Mouse (Mus musculus) liver, embryonic 14.5 days (tissue): ENCODE results near the gene C2cd3. TPM values are rescaled to one million over a fixed set of nuclear protein-coding genes. Genes with fewer than 3 reads are reported as not detected.

Experiments used
- ATAC-seq: fragments of 200-750 bp; cut with Nextera tagmentation; 2 replicates; pipeline ENCODE4 v1.8.0; 2017; ENCODE audit warnings: moderate number of reproducible peaks, mild to moderate bottlenecking, moderate library complexity; ENCODE audit not compliant: insufficient read depth
- DNase-seq, 3 experiments: peaks; one replicate each; pipeline ENCODE4 v3.0.0-alpha.2; 2012 to 2013; ENCODE audit warnings: low read depth in 3 of 3, low spot score in 3 of 3
- H3K27ac ChIP-seq: fragments of 300-500 bp; sonication (generic); 2 replicates; pipeline ENCODE4 v1.5.1; 2014; ENCODE audit warnings: moderate library complexity, mild to moderate bottlenecking, control low read depth, inconsistent platforms
- H3K27me3 ChIP-seq: fragments of 300-500 bp; sonication (generic); 2 replicates; pipeline ENCODE4 v1.6.1; 2014; ENCODE audit warnings: mild to moderate bottlenecking, low read length, moderate library complexity; ENCODE audit not compliant: control insufficient read depth, insufficient read depth
- H3K36me3 ChIP-seq: fragments of 300-500 bp; sonication (generic); replicated peaks from 2 replicates; pipeline ENCODE4 v1.6.1; 2014; ENCODE audit warnings: low read depth; ENCODE audit not compliant: control insufficient read depth, insufficient read depth
- H3K4me1 ChIP-seq, 2 experiments: fragments of 200-500 bp in 1 of 2; fragments of 300-500 bp in 1 of 2; sonication (generic) in 1 of 2; replicated peaks; 2 replicates each; pipeline ENCODE4 v1.6.1; 2012 to 2014; ENCODE audit warnings: antibody characterized with exemption in 1 of 2, inconsistent platforms in 1 of 2, low read length in 1 of 2; ENCODE audit not compliant: control insufficient read depth in 2 of 2, insufficient read depth in 2 of 2
- H3K4me2 ChIP-seq: fragments of 300-500 bp; sonication (generic); 2 replicates; pipeline ENCODE4 v1.6.1; 2014; ENCODE audit warnings: low read depth, mild to moderate bottlenecking, control low read depth, moderate library complexity
- H3K4me3 ChIP-seq, 2 experiments: fragments of 200-500 bp in 1 of 2; fragments of 300-500 bp in 1 of 2; sonication (generic) in 1 of 2; 2 replicates each; pipeline ENCODE4 v1.5.1; 2012 to 2014; ENCODE audit warnings: low read depth in 2 of 2, low read length in 2 of 2, mild to moderate bottlenecking in 2 of 2, control low read depth in 1 of 2, inconsistent platforms in 1 of 2, moderate library complexity in 1 of 2; ENCODE audit not compliant: insufficient read depth in 1 of 2
- H3K9ac ChIP-seq: fragments of 300-500 bp; sonication (generic); replicated peaks from 2 replicates; pipeline ENCODE4 v1.6.1; 2014; ENCODE audit warnings: mild to moderate bottlenecking, control low read depth, moderate library complexity
- H3K9me3 ChIP-seq: fragments of 300-500 bp; sonication (generic); 2 replicates; pipeline ENCODE4 v1.6.1; 2016; ENCODE audit warnings: low read length, mixed read lengths; ENCODE audit not compliant: control insufficient read depth
- CTCF ChIP-seq: IDR thresholded peaks from 2 replicates; pipeline ENCODE4 v1.5.1; 2016; ENCODE audit warnings: antibody characterized with exemption, low read depth, control low read depth
- EP300 ChIP-seq: IDR thresholded peaks from 2 replicates; pipeline ENCODE4 v1.6.1; 2016; ENCODE audit warnings: antibody characterized with exemption, low read depth
- WGBS: fragments of 180-500 bp; shearing (Covaris S2); extraction: QIAGEN DNeasy Blood & Tissue Kit; methylation state at CpG from one replicate; pipeline ENCODE4 v1.1.7; 2014; ENCODE audit not compliant: insufficient replicate concordance; 5-methylcytosine and 5-hydroxymethylcytosine counted together
- polyA plus RNA-seq, 2 experiments: library from polyadenylated mRNA; depleted of rRNA in 1 of 2; stranded (reverse) in 1 of 2; unstranded in 1 of 2; fragments of >200 nt; fragmentation: Nextera tagmentation in 1 of 2; extraction: Ambion mirVana in 1 of 2; gene quantifications; 2 replicates each; pipeline versions ENCODE4 v1.2.1 to v1.2.3; 2012 to 2014

C2cd3 gene
- polyA plus RNA-seq, 2 experiments = 9.1 to 10.2 TPM

DNA sequence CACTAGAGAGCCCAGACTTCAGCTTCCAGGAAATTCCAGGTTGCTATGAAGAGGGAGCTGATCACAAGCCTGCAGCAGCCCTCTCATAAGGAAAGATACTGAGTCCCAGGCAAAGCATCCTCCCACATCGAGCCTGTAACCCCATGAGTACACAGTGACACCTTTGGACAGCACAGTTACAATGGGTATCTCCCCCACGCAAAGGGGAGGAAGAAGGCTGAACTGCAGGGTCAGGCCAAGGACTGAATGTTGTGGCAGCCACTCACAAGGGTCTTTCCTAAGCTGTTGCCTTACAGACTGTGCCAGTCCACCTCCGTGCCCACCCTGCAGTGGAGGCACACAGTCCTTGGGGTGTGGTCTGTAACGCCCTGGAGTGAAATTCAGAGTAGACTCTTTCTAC, 134.5 kb downstream of the C2cd3 start:
- Histone ChIP-seq H3K9ac (no peak overlapping the region), H3K36me3 (no peaks in the 10 kb centered on the region), H3K4me3 (no peak overlapping the region), H3K4me2 (no peak overlapping the region), H3K4me1 (peaks cover 15 to 21% of the 10 kb centered on the region in 2 experiments), H3K9me3 (no peaks in the 10 kb centered on the region), H3K27me3 (no peaks in the 10 kb centered on the region; the same call in 1 of the 2 replicates), H3K27ac (no peak overlapping the region)
- ATAC-seq (no peak), DNase-seq (no peak)
- WGBS = 62% methylated on average over 4 of the region's 4 CpGs
- TF ChIP-seq CTCF (0 out of 2 replicates have a peak, but pooled peaks have one; percentile 14), EP300 (no peak)

DNA sequence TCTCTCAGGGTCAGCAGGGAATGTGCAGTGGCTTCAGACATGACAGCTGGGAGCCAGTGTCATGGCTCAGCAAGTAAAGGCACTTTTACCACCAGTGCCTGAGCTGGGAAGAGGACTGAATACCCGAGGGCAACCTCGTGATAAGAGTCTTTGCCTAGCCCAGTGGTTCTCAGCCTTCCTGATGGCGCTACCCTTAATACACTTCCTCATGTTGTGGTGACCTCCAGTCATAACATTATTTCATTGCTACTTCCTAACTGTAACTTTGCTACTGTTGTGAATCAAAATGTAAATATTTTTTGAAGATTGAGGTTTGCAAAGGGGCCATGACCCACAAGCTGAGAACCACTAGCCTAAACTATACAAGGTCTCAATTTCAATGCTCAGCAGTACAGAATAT, 136.6 kb downstream of the C2cd3 start:
- 17% methylated on average over 3 of the region's 3 CpGs for WGBS
- no peak for TF ChIP-seq CTCF
- TF ChIP-seq EP300 = no peak
- no peaks in the 10 kb centered on the region; the same call in 1 of the 2 replicates for H3K27me3 ChIP-seq
- DNase-seq = no peak
- no peak overlapping the region for H3K9ac ChIP-seq
- H3K36me3 ChIP-seq = no peaks in the 10 kb centered on the region
- H3K27ac ChIP-seq = no peak overlapping the region
- peaks cover 0 to 2% of the 10 kb centered on the region in 2 experiments; a peak in 1 of 4 replicates for H3K4me1 ChIP-seq
- H3K9me3 ChIP-seq = no peaks in the 10 kb centered on the region
- ATAC-seq = no peak
- no peak overlapping the region for H3K4me2 ChIP-seq
- H3K4me3 ChIP-seq = no peak overlapping the region

DNA sequence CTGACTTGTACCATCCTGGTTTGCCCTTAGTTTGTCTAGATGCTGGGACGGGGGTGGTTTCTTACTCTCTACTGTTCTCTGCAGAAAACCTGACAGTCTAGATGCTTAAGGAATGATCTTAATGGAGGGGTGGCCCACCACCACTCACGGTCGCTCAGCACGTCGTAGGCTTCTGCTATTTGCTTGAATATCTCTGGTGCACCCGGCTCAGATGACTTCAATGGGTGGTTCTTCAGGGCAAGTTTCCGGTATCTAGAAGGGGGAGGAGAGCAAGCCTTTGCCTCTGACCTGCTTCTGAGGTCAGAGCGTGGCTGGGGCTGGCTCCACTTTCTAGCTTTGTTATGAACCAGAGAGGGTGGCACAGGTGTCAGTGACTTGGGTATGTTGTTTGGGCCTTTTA, 139.6 kb downstream of the C2cd3 start:
- no peaks in the 10 kb centered on the region for H3K9me3 ChIP-seq
- no peak overlapping the region for H3K4me3 ChIP-seq
- H3K4me2 ChIP-seq = no peak overlapping the region
- H3K36me3 ChIP-seq = no peaks in the 10 kb centered on the region
- WGBS = 48% methylated on average over 8 of the region's 8 CpGs
- no peak for DNase-seq
- H3K4me1 ChIP-seq = no peaks in the 10 kb centered on the region; a peak in 1 of 4 replicates
- H3K9ac ChIP-seq = no peak overlapping the region
- no peak for ATAC-seq
- no peak overlapping the region for H3K27ac ChIP-seq
- no peak for TF ChIP-seq EP300
- H3K27me3 ChIP-seq = no peaks in the 10 kb centered on the region; the same call in 1 of the 2 replicates

DNA sequence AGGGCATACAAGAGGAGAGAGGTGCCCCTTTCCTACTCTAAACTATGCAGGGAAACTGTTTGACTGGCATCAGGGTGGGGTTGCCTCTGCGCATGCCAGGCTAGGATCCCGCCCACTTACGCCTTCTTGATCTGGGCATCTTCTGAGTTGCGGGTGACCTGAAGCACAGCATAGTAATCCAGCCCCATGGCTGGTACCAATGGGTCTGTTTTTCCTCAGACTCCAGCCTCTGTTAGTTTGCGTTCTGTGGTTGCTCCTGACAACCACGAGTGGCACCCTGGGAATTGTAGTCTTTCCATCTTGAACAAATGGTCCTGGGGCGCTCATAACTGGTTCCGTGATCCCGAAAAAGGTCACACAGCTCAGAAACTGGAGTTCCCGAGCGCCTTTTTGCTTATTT, 142.5 kb downstream of the C2cd3 start, which contains the start of gene Dnajb13:
Dnajb13 (minus strand) TSS at position 388 of the 400 bp plus-strand sequence.
- TF ChIP-seq EP300 = no peak
- no peak for TF ChIP-seq CTCF
- no peak; the same call in 1 of the 2 replicates for ATAC-seq
- H3K4me1 ChIP-seq = no peaks in the 10 kb centered on the region
- H3K36me3 ChIP-seq = no peaks in the 10 kb centered on the region
- H3K4me3 ChIP-seq = no peak within 1 kb of the TSS
- no peaks in the 10 kb centered on the region for H3K9me3 ChIP-seq
- 50% methylated on average over 11 of the region's 11 CpGs for WGBS
- H3K4me2 ChIP-seq = no peak within 1 kb of the TSS
- H3K27me3 ChIP-seq = no peaks in the 10 kb centered on the region; the same call in 1 of the 2 replicates
- DNase-seq = no peak
- H3K9ac ChIP-seq = no peak within 1 kb of the TSS
- no peak within 1 kb of the TSS for H3K27ac ChIP-seq

Other genes with a start within 250 kb of the C2cd3 start
- 2.8 and 3.8 TPM in 2 replicates for gene Lipt2, start 213.0 kb upstream of the C2cd3 start, polyA plus RNA-seq (2012; rRNA removed)
- gene Lipt2, start 213.0 kb upstream of the C2cd3 start, polyA plus RNA-seq (2014; fragmentation: Nextera tagmentation; extraction: Ambion mirVana) = 5.3 and 5.6 TPM in 2 replicates
- 1.4 TPM in 2 replicates for gene Kcne3, start 195.7 kb upstream of the C2cd3 start, polyA plus RNA-seq (2012; rRNA removed)
- 0.88 and 1.2 TPM in 2 replicates for gene Kcne3, start 195.7 kb upstream of the C2cd3 start, polyA plus RNA-seq (2014; fragmentation: Nextera tagmentation; extraction: Ambion mirVana)
- gene Pgm2l1, start 144.8 kb upstream of the C2cd3 start, polyA plus RNA-seq (2012; rRNA removed) = 1.6 and 2.4 TPM in 2 replicates
- 1.3 TPM in 2 replicates for gene Pgm2l1, start 144.8 kb upstream of the C2cd3 start, polyA plus RNA-seq (2014; fragmentation: Nextera tagmentation; extraction: Ambion mirVana)
- 1.5 and 1.9 TPM in 2 replicates for gene P4ha3, start 86.7 kb upstream of the C2cd3 start, polyA plus RNA-seq (2012; rRNA removed)
- 0.83 and 0.99 TPM in 2 replicates for gene P4ha3, start 86.7 kb upstream of the C2cd3 start, polyA plus RNA-seq (2014; fragmentation: Nextera tagmentation; extraction: Ambion mirVana)
- gene Ppme1, start 74 bp downstream of the C2cd3 start, polyA plus RNA-seq (2012; rRNA removed) = 20.4 and 26.9 TPM in 2 replicates
- gene Ppme1, start 74 bp downstream of the C2cd3 start, polyA plus RNA-seq (2014; fragmentation: Nextera tagmentation; extraction: Ambion mirVana) = 18.9 and 21.4 TPM in 2 replicates
- gene Ucp3, start 100.8 kb downstream of the C2cd3 start, polyA plus RNA-seq (2012; rRNA removed) = 0.02 TPM in 1 of 2 replicates, not detected in the other
- gene Ucp3, start 100.8 kb downstream of the C2cd3 start, polyA plus RNA-seq (2014; fragmentation: Nextera tagmentation; extraction: Ambion mirVana) = not detected in 2 replicates
- 329 and 337 TPM in 2 replicates for gene Ucp2, start 121.1 kb downstream of the C2cd3 start, polyA plus RNA-seq (2012; rRNA removed)
- gene Ucp2, start 121.1 kb downstream of the C2cd3 start, polyA plus RNA-seq (2014; fragmentation: Nextera tagmentation; extraction: Ambion mirVana) = 556 and 628 TPM in 2 replicates
- gene Dnajb13, start 142.7 kb downstream of the C2cd3 start, polyA plus RNA-seq (2012; rRNA removed) = 0.58 and 0.64 TPM in 2 replicates
- 2.0 and 2.3 TPM in 2 replicates for gene Dnajb13, start 142.7 kb downstream of the C2cd3 start, polyA plus RNA-seq (2014; fragmentation: Nextera tagmentation; extraction: Ambion mirVana)
- gene Coa4, start 164.8 kb downstream of the C2cd3 start, polyA plus RNA-seq (2012; rRNA removed) = 6.0 and 9.4 TPM in 2 replicates
- 13.9 and 14.7 TPM in 2 replicates for gene Coa4, start 164.8 kb downstream of the C2cd3 start, polyA plus RNA-seq (2014; fragmentation: Nextera tagmentation; extraction: Ambion mirVana)
- 17.0 and 24.3 TPM in 2 replicates for gene Rab6a, start 235.2 kb downstream of the C2cd3 start, polyA plus RNA-seq (2012; rRNA removed)
- 39.8 and 43.9 TPM in 2 replicates for gene Rab6a, start 235.2 kb downstream of the C2cd3 start, polyA plus RNA-seq (2014; fragmentation: Nextera tagmentation; extraction: Ambion mirVana)
- gene Mrpl48, start 236.1 kb downstream of the C2cd3 start, polyA plus RNA-seq (2012; rRNA removed) = 15.1 and 21.5 TPM in 2 replicates
- 47.2 and 50.8 TPM in 2 replicates for gene Mrpl48, start 236.1 kb downstream of the C2cd3 start, polyA plus RNA-seq (2014; fragmentation: Nextera tagmentation; extraction: Ambion mirVana)